Mouse (Mus musculus) heart, postnatal 0 days (tissue): ENCODE measurements around the gene Mbnl2. TPM values are rescaled to one million over a fixed set of nuclear protein-coding genes. Genes with fewer than 3 reads are reported as not detected.

Experiments used
- ATAC-seq: fragments of 200-750 bp; cut with Nextera tagmentation; 2 replicates; pipeline ENCODE4 v1.8.0; 2017; ENCODE audit warnings: low read depth, moderate number of reproducible peaks, moderate library complexity; ENCODE audit not compliant: insufficient read depth
- DNase-seq: peaks from one replicate; pipeline ENCODE4 v3.0.0-alpha.2; 2016; ENCODE audit warnings: low spot score
- H3K27ac ChIP-seq: fragments of 300-500 bp; sonication (generic); 2 replicates; pipeline ENCODE4 v1.5.1; 2014; ENCODE audit warnings: low read depth, mild to moderate bottlenecking
- H3K27me3 ChIP-seq: fragments of 300-500 bp; sonication (generic); 2 replicates; pipeline ENCODE4 v1.6.1; 2014; ENCODE audit warnings: low read length, mixed read lengths; ENCODE audit not compliant: control insufficient read depth, insufficient read depth
- H3K36me3 ChIP-seq: fragments of 300-500 bp; sonication (generic); replicated peaks from 2 replicates; pipeline ENCODE4 v1.6.1; 2014; ENCODE audit warnings: low read length, mixed read lengths; ENCODE audit not compliant: control insufficient read depth, insufficient read depth
- H3K4me1 ChIP-seq: fragments of 300-500 bp; sonication (generic); 2 replicates; pipeline ENCODE4 v1.6.1; 2014; ENCODE audit warnings: antibody characterized with exemption; ENCODE audit not compliant: control insufficient read depth, insufficient read depth
- H3K4me2 ChIP-seq: fragments of 300-500 bp; sonication (generic); 2 replicates; pipeline ENCODE4 v1.6.1; 2014; ENCODE audit warnings: low read depth, mild to moderate bottlenecking, low read length, moderate library complexity
- H3K4me3 ChIP-seq: fragments of 300-500 bp; sonication (generic); 2 replicates; pipeline ENCODE4 v1.5.1; 2014; ENCODE audit warnings: low read depth, low read length
- H3K9ac ChIP-seq: fragments of 300-500 bp; sonication (generic); replicated peaks from 2 replicates; pipeline ENCODE4 v1.6.1; 2014; ENCODE audit warnings: low read depth, low read length, mixed read lengths
- H3K9me3 ChIP-seq: fragments of 300-500 bp; sonication (generic); replicated peaks from 2 replicates; pipeline ENCODE4 v1.6.1; 2016; ENCODE audit warnings: low read length; ENCODE audit not compliant: control insufficient read depth
- CTCF ChIP-seq: IDR thresholded peaks from 2 replicates; pipeline ENCODE4 v1.5.1; 2016; ENCODE audit warnings: antibody characterized with exemption, control low read depth, low read depth
- EP300 ChIP-seq: IDR thresholded peaks from 2 replicates; pipeline ENCODE4 v1.6.1; 2016; ENCODE audit warnings: antibody characterized with exemption, low read depth
- WGBS: fragments of 180-500 bp; shearing (Covaris S2); extraction: QIAGEN DNeasy Blood & Tissue Kit; methylation state at CpG from one replicate; pipeline ENCODE4 v1.1.7; 2014; 5-methylcytosine and 5-hydroxymethylcytosine counted together
- polyA plus RNA-seq: library from polyadenylated mRNA; unstranded; fragments of >200 nt; fragmentation: Nextera tagmentation; extraction: Ambion mirVana; gene quantifications from 2 replicates; pipeline ENCODE4 v1.2.1, GENCODE M21; 2015
- total RNA-seq: library from RNA; depleted of rRNA; stranded (reverse); fragments of >200 nt; gene quantifications from 2 replicates; pipeline ENCODE4 v1.2.3, GENCODE M21; 2014; ENCODE audit warnings: low replicate concordance

Mbnl2 gene
- total and polyA plus RNA-seq, 2 experiments from 2014 or later = 137 to 288 TPM

GRCm38 (mm10) chr14:120347410-120348315, 72.2 kb downstream of the Mbnl2 start:
- H3K4me1 ChIP-seq = peaks cover 31% of the 10 kb centered on the region
- H3K27ac ChIP-seq = peak overlapping the region; percentile 62
- peaks cover 5% of the 10 kb centered on the region; the same call in 1 of the 2 replicates for H3K9me3 ChIP-seq
- H3K27me3 ChIP-seq = no peaks in the 10 kb centered on the region
- TF ChIP-seq CTCF (no peak), EP300 (no peak)
- H3K4me3 ChIP-seq = no peak overlapping the region
- peaks cover 13% of the 10 kb centered on the region for H3K36me3 ChIP-seq
- 69% methylated on average over 11 of the region's 11 CpGs for WGBS
- H3K9ac ChIP-seq = no peak overlapping the region
- ATAC-seq (no peak), DNase-seq (no peak)
- H3K4me2 ChIP-seq = no peak overlapping the region

- ATAC-seq = peak; percentile 69
- no peak for DNase-seq
- H3K9ac ChIP-seq = no peak overlapping the region
- WGBS = 68% methylated on average over 4 of the region's 4 CpGs
- H3K36me3 ChIP-seq = peaks cover 13% of the 10 kb centered on the region
- peaks cover 5% of the 10 kb centered on the region; the same call in 1 of the 2 replicates for H3K9me3 ChIP-seq
- H3K4me2 ChIP-seq = no peak overlapping the region
- no peaks in the 10 kb centered on the region for H3K27me3 ChIP-seq
- H3K4me3 ChIP-seq = no peak overlapping the region
- peak overlapping the region; percentile 62 for H3K27ac ChIP-seq
- peaks cover 47% of the 10 kb centered on the region for H3K4me1 ChIP-seq
- TF ChIP-seq EP300 = no peak
These were observed 73.9 kb downstream of the Mbnl2 start for GRCm38 (mm10) chr14:120349332-120349731.

GRCm38 (mm10) chr14:120352136-120352843, 76.8 kb downstream of the Mbnl2 start:
- 41% methylated on average over 14 of the region's 14 CpGs for WGBS
- Histone ChIP-seq H3K4me1 (peaks cover 70% of the 10 kb centered on the region), H3K4me2 (peak overlapping the region; percentile 37), H3K9ac (no peak overlapping the region), H3K4me3 (no peak overlapping the region), H3K36me3 (no peaks in the 10 kb centered on the region), H3K27ac (peak overlapping the region; percentile 71), H3K27me3 (no peaks in the 10 kb centered on the region), H3K9me3 (no peaks in the 10 kb centered on the region; the same call in 1 of the 2 replicates)
- DNase-seq (no peak), ATAC-seq (no peak)
- TF ChIP-seq EP300 = peak; percentile 85
- TF ChIP-seq CTCF = peak; percentile 17; the same call in 1 of the 2 replicates

- TF ChIP-seq CTCF (no peak), EP300 (no peak)
- Histone ChIP-seq H3K4me3 (no peak overlapping the region), H3K9me3 (no peaks in the 10 kb centered on the region), H3K36me3 (no peaks in the 10 kb centered on the region), H3K4me2 (peak overlapping the region; percentile 37), H3K4me1 (peaks cover 64% of the 10 kb centered on the region), H3K27me3 (no peaks in the 10 kb centered on the region), H3K9ac (peak overlapping the region; percentile 21; the same call in 1 of the 2 replicates), H3K27ac (peak overlapping the region; percentile 71)
- DNase-seq (no peak), ATAC-seq (no peak)
- 12% methylated on average over 11 of the region's 11 CpGs for WGBS
These were observed 77.7 kb downstream of the Mbnl2 start for GRCm38 (mm10) chr14:120353211-120353610.

GRCm38 (mm10) chr14:120354595-120354994, 79.1 kb downstream of the Mbnl2 start:
- Histone ChIP-seq H3K9me3 (no peaks in the 10 kb centered on the region), H3K36me3 (peaks cover 5% of the 10 kb centered on the region; the same call in 1 of the 2 replicates), H3K27ac (peak overlapping the region; percentile 91; the same call in 1 of the 2 replicates), H3K4me3 (no peak overlapping the region), H3K4me1 (peaks cover 54% of the 10 kb centered on the region), H3K9ac (no peak overlapping the region), H3K4me2 (peak overlapping the region; percentile 35; the same call in 1 of the 2 replicates), H3K27me3 (no peaks in the 10 kb centered on the region)
- DNase-seq (no peak), ATAC-seq (no peak)
- TF ChIP-seq CTCF (no peak), EP300 (no peak)
- WGBS = 64% methylated on average over 6 of the region's 6 CpGs
